Mouse (Mus musculus) heart, postnatal 0 days (tissue): Measurements from ENCODE around the gene Ifi27.

Source experiments
- CTCF ChIP-seq: IDR thresholded peaks from 2 replicates; pipeline ENCODE4 v1.5.1; 2016; ENCODE audit warnings: antibody characterized with exemption, control low read depth, low read depth
- EP300 ChIP-seq: IDR thresholded peaks from 2 replicates; pipeline ENCODE4 v1.6.1; 2016; ENCODE audit warnings: antibody characterized with exemption, low read depth

GRCm38 (mm10) chr12:103404131-103404530, 29.9 kb upstream of the Ifi27 start:
- no peak for TF ChIP-seq CTCF
- TF ChIP-seq EP300 = no peak
